8 mouse cellular contexts compared by ENCODE assay signal in the genomic region with DNA sequence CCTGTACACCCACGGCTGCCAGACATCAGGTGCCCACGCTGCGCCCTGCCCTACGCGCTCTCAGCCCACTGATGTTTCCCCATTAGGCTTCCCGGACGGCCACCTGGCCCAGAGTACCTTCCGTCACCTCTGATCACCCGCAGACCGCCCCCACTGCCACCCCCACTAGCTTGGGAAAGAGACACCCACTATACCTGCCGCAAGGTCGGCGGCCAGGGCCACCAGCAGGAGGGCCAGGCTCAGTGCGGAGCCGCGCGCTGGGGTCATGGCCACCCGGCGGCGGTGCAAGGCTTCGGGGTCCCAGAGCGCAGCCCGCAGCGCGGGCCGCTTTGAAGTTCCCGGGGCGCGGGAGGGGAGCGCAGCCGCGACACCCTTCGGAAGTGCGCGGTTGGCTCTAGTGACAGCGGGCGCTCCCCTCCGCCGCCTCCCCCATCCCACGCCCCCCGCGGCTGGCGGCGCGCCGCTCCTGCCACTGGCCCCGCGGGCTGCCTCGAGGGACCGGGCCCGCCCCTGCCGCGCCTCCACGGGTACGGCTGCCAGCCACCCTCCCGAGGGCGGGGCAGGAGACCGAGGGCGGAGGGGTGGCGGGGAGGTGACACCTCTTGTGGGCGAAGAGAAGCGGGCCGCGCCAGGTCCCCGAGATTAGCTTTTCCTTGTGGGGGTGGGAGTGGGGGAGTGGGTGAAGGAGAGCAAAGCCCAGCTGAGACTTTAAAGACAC. TPM values are rescaled to one million over a fixed set of nuclear protein-coding genes. Genes with fewer than 3 reads are reported as not detected.
A peak's percentile ranks its signal among the peaks of the same experiment; 100 is the strongest.
DNase-seq lines count a peak whose midpoint lies in the region; ATAC-seq and TF ChIP-seq lines count a peak whose summit lies in the region.

A gene (minus strand): TSS at position 482 of the 718 bp plus-strand sequence.

- WGBS in kidney, adult 2 months, result under 1% methylated on average over 61 of the region's 65 CpGs
- WGBS in limb, embryonic 12.5 days, result 2% methylated on average over 64 of the region's 65 CpGs
- under 1% methylated on average over 42 of the region's 65 CpGs for WGBS in midbrain, embryonic 11.5 days

- DNase-seq in heart, adult 11 months, result peak; percentile 93
- no peak for DNase-seq in heart, postnatal 25 days (ENCODE audit: low spot score)
- DNase-seq in embryo, embryonic 10 days (ENCODE audit: low spot score), result peak; percentile 9
- DNase-seq in gonadal fat pad, adult 2 months (ENCODE audit: low read depth), result no peak
- DNase-seq in kidney, adult 2 months, result peak; percentile 24
- DNase-seq in midbrain, embryonic 11.5 days (ENCODE audit: low spot score, missing footprints), result peak; percentile 94
- DNase-seq in spleen, postnatal 10 days (ENCODE audit: low spot score in 2 of 2), result peak; percentile 3 to 30

- peak within 1 kb of the TSS; percentile 40 for H3K4me3 ChIP-seq in kidney, adult 2 months (ENCODE audit: insufficient read depth, low read depth, low read length)
- peak within 1 kb of the TSS; percentile 61 for H3K4me3 ChIP-seq in limb, embryonic 12.5 days (replicated peaks)
- peak within 1 kb of the TSS; percentile 50 for H3K4me3 ChIP-seq in midbrain, embryonic 11.5 days (ENCODE audit: low read depth, low read length)

- intact Hi-C loops in heart, postnatal 25 days (cut with DNase I), result no loop called here

- no peaks in the 10 kb centered on the region for H3K9me3 ChIP-seq in limb, embryonic 12.5 days
- no peaks in the 10 kb centered on the region for H3K9me3 ChIP-seq in midbrain, embryonic 11.5 days (ENCODE audit: control insufficient read depth, low read length)

- peaks cover 2% of the 10 kb centered on the region; the same call in 1 of the 2 replicates for H3K27me3 ChIP-seq in kidney, adult 2 months (replicated peaks; ENCODE audit: control insufficient read depth, insufficient read depth, low read length)
- peaks cover 38% of the 10 kb centered on the region for H3K27me3 ChIP-seq in limb, embryonic 12.5 days
- peaks cover 13% of the 10 kb centered on the region for H3K27me3 ChIP-seq in midbrain, embryonic 11.5 days (ENCODE audit: control insufficient read depth, insufficient read depth, low read length)

- TF ChIP-seq CTCF in kidney, adult 2 months (conservative IDR thresholded peaks at IDR 0.05; ENCODE audit: insufficient read depth, insufficient read length, low read depth, low read length), result no peak

- peak within 1 kb of the TSS; percentile 100 for H3K4me2 ChIP-seq in limb, embryonic 12.5 days
- H3K4me2 ChIP-seq in midbrain, embryonic 11.5 days, result peak within 1 kb of the TSS; percentile 97

- ATAC-seq in limb, embryonic 12.5 days (ENCODE audit: insufficient number of reproducible peaks, insufficient read depth, low FRiP score, low TSS enrichment, low read depth), result peak; percentile 63
- ATAC-seq in midbrain, embryonic 11.5 days (ENCODE audit: low FRiP score), result peak; percentile 82

- H3K27ac ChIP-seq in kidney, adult 2 months (ENCODE audit: insufficient read depth, low read depth, low read length), result no peak within 1 kb of the TSS
- H3K27ac ChIP-seq in limb, embryonic 12.5 days, result no peak within 1 kb of the TSS
- H3K27ac ChIP-seq in midbrain, embryonic 11.5 days (ENCODE audit: low read depth, low read length), result no peak within 1 kb of the TSS

- H3K36me3 ChIP-seq in kidney, adult 2 months (ENCODE audit: control insufficient read depth, insufficient read depth, low read length), result no peaks in the 10 kb centered on the region
- H3K36me3 ChIP-seq in limb, embryonic 12.5 days, result no peaks in the 10 kb centered on the region
- H3K36me3 ChIP-seq in midbrain, embryonic 11.5 days (ENCODE audit: control insufficient read depth, insufficient read depth, low read length), result no peaks in the 10 kb centered on the region

- H3K4me1 ChIP-seq in kidney, adult 2 months (ENCODE audit: control insufficient read depth, insufficient read depth, low read length), result 0 out of 2 replicates have a peak, but pooled peaks cover 5% of the 10 kb centered on the region
- H3K4me1 ChIP-seq in limb, embryonic 12.5 days (replicated peaks), result peaks cover 12% of the 10 kb centered on the region
- H3K4me1 ChIP-seq in midbrain, embryonic 11.5 days (ENCODE audit: control insufficient read depth, insufficient read depth, low read length), result peaks cover 4% of the 10 kb centered on the region

- peak within 1 kb of the TSS; percentile 57 for H3K9ac ChIP-seq in limb, embryonic 12.5 days (replicated peaks)
- peak within 1 kb of the TSS; percentile 31; the same call in 1 of the 2 replicates for H3K9ac ChIP-seq in midbrain, embryonic 11.5 days (ENCODE audit: low read length)

- TF ChIP-seq POLR2A in kidney, adult 2 months (IDR thresholded peaks at IDR 0.05; ENCODE audit: low read depth, low read length), result no peak

RNA-seq across cellular contexts. Expression of the gene that starts here (rescaled TPM):
- total RNA-seq in heart, postnatal 25 days (2021), result under 1 TPM; 0.18 to 0.75 TPM
- polyA plus RNA-seq in gonadal fat pad, adult 2 months (2012; rRNA removed), result 10.1 and 14.7 TPM in 2 replicates
- polyA plus RNA-seq in kidney, adult 2 months (2012; rRNA removed), result 0.53 and 1.6 TPM in 2 replicates
- polyA plus RNA-seq in limb, embryonic 12.5 days (2016; fragmentation: Nextera tagmentation; extraction: Ambion mirVana), result 0.05 and 0.15 TPM in 2 replicates
- 0.19 TPM in 2 replicates for polyA plus RNA-seq in midbrain, embryonic 11.5 days (2014; fragmentation: Nextera tagmentation; extraction: Ambion mirVana)

Comparison
In these comparisons a context has a peak if more than half of its experiments do, and no peak if none do; other contexts are left out.
1. DNase-seq: peak in heart, adult 11 months (single experiment), embryo, embryonic 10 days (single experiment), kidney, adult 2 months (single experiment) and spleen, postnatal 10 days (2 of 2); none in heart, postnatal 25 days (single experiment) and gonadal fat pad, adult 2 months (single experiment).
2. Peak in ATAC-seq, H3K4me3 ChIP-seq, H3K9ac ChIP-seq and H3K4me2 ChIP-seq in limb, embryonic 12.5 days; RNA of the gene not detected or under 1 TPM.
3. Peak in DNase-seq, ATAC-seq, H3K4me3 ChIP-seq, H3K9ac ChIP-seq and H3K4me2 ChIP-seq in midbrain, embryonic 11.5 days; RNA of the gene not detected or under 1 TPM.
4. Peak in every context shown above with its lines, with median percentiles within 50 percentile points of each other: H3K4me3 ChIP-seq.